Mouse (Mus musculus): Measurements from ENCODE around the gene Aff3.

DNA sequence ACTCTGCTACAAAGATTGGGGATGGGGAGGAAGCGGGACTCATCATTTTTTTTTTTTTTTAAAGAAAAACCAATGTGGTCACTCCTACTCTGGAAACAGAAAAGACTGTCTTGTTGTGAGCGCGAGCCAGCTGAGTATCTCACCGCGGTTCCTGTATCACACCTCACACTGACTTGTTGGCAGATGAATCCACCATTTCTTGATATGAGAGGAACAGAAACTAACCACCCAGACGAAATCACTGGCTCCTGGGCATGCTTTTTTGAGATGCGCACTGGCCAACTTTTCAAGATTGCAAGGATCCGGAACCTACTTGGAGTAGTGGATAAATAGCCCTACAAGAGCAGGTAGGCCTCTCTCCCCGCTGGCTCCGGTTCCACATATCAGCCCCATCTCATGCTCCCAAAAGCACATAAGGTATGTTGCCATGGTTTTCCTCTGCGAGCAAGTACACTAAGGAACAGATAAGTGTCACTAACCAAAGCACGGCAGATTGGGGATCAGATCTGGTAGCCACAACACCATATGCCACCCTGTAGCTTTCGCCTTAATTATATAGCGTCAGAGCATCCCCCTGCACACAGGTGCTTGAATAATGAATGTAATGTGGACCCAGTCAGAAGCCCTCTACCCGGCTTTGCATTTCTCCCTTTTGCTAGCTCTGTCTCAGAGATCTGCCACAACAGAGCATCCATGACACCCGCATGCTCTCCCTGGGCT, 32.1 kb downstream of the Aff3 start:
- TF ChIP-seq CTCF (IDR thresholded peaks at IDR 0.05; ENCODE audit: low read depth), result no peak
- no peak for TF ChIP-seq EP300 (IDR thresholded peaks at IDR 0.05; ENCODE audit: low read depth)

All from heart, postnatal 0 days (tissue).